Mouse (Mus musculus): ENCODE results near the gene Prdx6.

DNA sequence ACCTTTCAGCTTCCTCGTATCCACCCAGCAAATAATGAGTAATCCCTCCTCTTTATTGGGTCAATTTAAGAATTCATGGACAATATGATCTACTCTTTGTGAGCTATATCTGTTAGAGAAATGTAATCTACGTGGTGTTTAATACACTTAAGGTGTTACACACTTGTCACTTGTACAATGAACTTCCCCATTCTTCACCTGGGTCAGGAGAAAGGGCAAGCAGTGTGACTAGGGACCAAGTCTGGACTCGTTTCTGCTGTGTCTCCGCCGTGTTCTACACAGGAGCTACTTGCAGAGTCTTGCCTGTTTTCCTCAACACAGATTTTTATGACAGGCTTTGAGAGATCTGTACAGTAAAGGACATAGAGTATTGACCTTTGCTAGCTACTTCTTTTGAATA, 13.9 kb upstream of the Prdx6 start:
- TF ChIP-seq POLR2A (IDR thresholded peaks at IDR 0.05; ENCODE audit: control insufficient read depth, low read depth, low read length), result no peak
- no peak for TF ChIP-seq CTCF (IDR thresholded peaks at IDR 0.05; ENCODE audit: control insufficient read depth, insufficient read depth, insufficient replicate concordance, low read depth, low read length)
